Mouse (Mus musculus) spleen, postnatal 14 days (tissue): Measurements from ENCODE around the gene Syngr2.
"Not testable (repeated sequence)": the region's sequence is repeated elsewhere in the genome, so short reads cannot be mapped to it uniquely, and the experiment has no call there.

ENCODE experiments used
- DNase-seq, 2 experiments: peaks; one replicate each; pipeline ENCODE4 v3.0.0; 2021 to 2022; ENCODE audit warnings: low spot score in 2 of 2

Gene Syngr2

GRCm38 (mm10) chr11:117832086-117832969 lies 22.9 kb downstream of the Syngr2 start:
- peak; percentile 86 to 89 for DNase-seq

GRCm38 (mm10) chr11:117833509-117833908 lies 24.0 kb downstream of the Syngr2 start:
- DNase-seq, result not testable (repeated sequence)

GRCm38 (mm10) chr11:117834086-117834485 lies 24.6 kb downstream of the Syngr2 start:
- no peak for DNase-seq

GRCm38 (mm10) chr11:117836306-117836705 lies 26.8 kb downstream of the Syngr2 start:
- no peak for DNase-seq

- DNase-seq, result peak; percentile 50 to 52
Measured at GRCm38 (mm10) chr11:117838572-117838971, 29.1 kb downstream of the Syngr2 start.

- DNase-seq, result no peak
Measured at GRCm38 (mm10) chr11:117839021-117839420, 29.6 kb downstream of the Syngr2 start.

GRCm38 (mm10) chr11:117840910-117841309 lies 31.4 kb downstream of the Syngr2 start:
- no peak for DNase-seq

- no peak for DNase-seq
Measured at GRCm38 (mm10) chr11:117843434-117843833, 34.0 kb downstream of the Syngr2 start.

GRCm38 (mm10) chr11:117844997-117845396 lies 35.5 kb downstream of the Syngr2 start:
- no peak for DNase-seq

- no peak for DNase-seq
Measured at GRCm38 (mm10) chr11:117845651-117846050, 36.2 kb downstream of the Syngr2 start.

- no peak for DNase-seq
Measured at GRCm38 (mm10) chr11:117846640-117847039, 37.2 kb downstream of the Syngr2 start.

GRCm38 (mm10) chr11:117847593-117848215 lies 38.2 kb downstream of the Syngr2 start:
- no peak for DNase-seq

- DNase-seq, result peak; percentile 41 to 47
Measured at GRCm38 (mm10) chr11:117848271-117848984, 39.0 kb downstream of the Syngr2 start.

- DNase-seq, result peak; percentile 96 to 97
Measured at GRCm38 (mm10) chr11:117848985-117849671, 39.7 kb downstream of the Syngr2 start, which contains the start of gene Birc5. Birc5 (plus strand) TSS chr11:117849251.

GRCm38 (mm10) chr11:117852875-117853274 lies 43.4 kb downstream of the Syngr2 start:
- DNase-seq, result no peak

GRCm38 (mm10) chr11:117854241-117854640 lies 44.8 kb downstream of the Syngr2 start:
- no peak for DNase-seq

GRCm38 (mm10) chr11:117855360-117855759 lies 45.9 kb downstream of the Syngr2 start:
- DNase-seq, result no peak

- no peak for DNase-seq
Measured at GRCm38 (mm10) chr11:117855975-117856374, 46.5 kb downstream of the Syngr2 start.

GRCm38 (mm10) chr11:117857462-117857861 lies 48.0 kb downstream of the Syngr2 start:
- no peak for DNase-seq

GRCm38 (mm10) chr11:117858392-117858791 lies 48.9 kb downstream of the Syngr2 start:
- no peak for DNase-seq

- no peak for DNase-seq
Measured at GRCm38 (mm10) chr11:117860601-117861000, 51.1 kb downstream of the Syngr2 start, which contains the start of gene Tmem235. Tmem235 (plus strand) TSS chr11:117860752.
